Mouse (Mus musculus): ENCODE measurements at regions not wholly inside any gene's neighbourhood (a gene's known extent, or its start where the extent isn't known, plus 50 kb on each side); places are given as distances from the start of the nearest gene placed in this dataset.

- TF ChIP-seq GATA1 (IDR thresholded peaks at IDR 0.05; ENCODE audit: borderline replicate concordance, low read length) (no peak), FLI1 (IDR thresholded peaks at IDR 0.05; ENCODE audit: low read length) (no peak)
These were observed 255.4 kb downstream of the Lyplal1 start for GRCm38 (mm10) chr1:185861692-185862091.

Measured in megakaryocyte, embryonic 14.5 days (primary cell).